Mouse (Mus musculus) erythroblast, embryonic 14.5 days (primary cell): ENCODE results near the gene Arhgef28. TPM values are rescaled to one million over a fixed set of nuclear protein-coding genes. Genes with fewer than 3 reads are reported as not detected.

Experiments
- H3K27me3 ChIP-seq: 2 replicates; pipeline ENCODE4 v1.6.1; 2012; ENCODE audit warnings: inconsistent platforms; ENCODE audit not compliant: control insufficient read depth
- H3K36me3 ChIP-seq: 2 replicates; pipeline ENCODE4 v1.6.1; 2012; ENCODE audit warnings: mild to moderate bottlenecking, inconsistent platforms; ENCODE audit not compliant: control insufficient read depth
- H3K4me1 ChIP-seq: 2 replicates; pipeline ENCODE4 v1.6.1; 2012; ENCODE audit warnings: inconsistent platforms; ENCODE audit not compliant: control insufficient read depth
- H3K4me3 ChIP-seq: replicated peaks from 2 replicates; pipeline ENCODE3; 2012; ENCODE audit warnings: moderate library complexity, mild to moderate bottlenecking, inconsistent platforms
- H3K9me3 ChIP-seq: 2 replicates; pipeline ENCODE4 v1.6.1; 2012; ENCODE audit warnings: low read length, inconsistent platforms, mixed read lengths; ENCODE audit not compliant: control insufficient read depth
- GATA1 ChIP-seq: IDR thresholded peaks from 2 replicates; pipeline ENCODE4 v1.6.1; 2012; ENCODE audit warnings: low read length, inconsistent platforms, mixed read lengths
- TAL1 ChIP-seq: IDR thresholded peaks from 3 replicates; pipeline ENCODE4 v1.6.1; 2012; ENCODE audit warnings: low read length, inconsistent platforms, mixed read lengths
- polyA plus RNA-seq: library from polyadenylated mRNA; stranded (reverse); fragments of >175 nt; gene quantifications from 2 replicates; pipeline ENCODE4 v1.2.3, GENCODE M21; 2012

The Arhgef28 gene
- polyA plus RNA-seq, 1 experiment: 0.07 TPM

DNA sequence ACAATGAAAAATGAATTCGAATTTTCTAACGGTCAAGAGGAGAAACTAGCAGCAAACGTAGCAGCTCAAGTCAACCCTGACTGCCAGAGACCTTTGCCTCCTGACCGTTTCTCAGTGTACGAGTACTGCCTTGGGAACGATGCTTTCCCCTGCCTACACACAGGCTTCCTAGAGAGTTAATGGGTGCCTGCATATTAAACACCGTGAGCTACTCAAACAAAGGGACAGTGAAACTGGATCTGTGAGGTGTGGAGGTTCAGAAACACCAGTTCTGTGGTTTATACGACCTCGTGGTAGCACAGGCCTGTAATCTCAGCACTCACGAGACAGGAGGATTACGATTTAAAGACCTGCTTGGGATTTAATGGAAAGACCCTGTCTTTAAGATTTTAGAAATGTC is 33.9 kb downstream of the Arhgef28 start:
- Histone ChIP-seq H3K4me3 (no peak overlapping the region), H3K4me1 (no peaks in the 10 kb centered on the region), H3K27me3 (no peaks in the 10 kb centered on the region; the same call in 1 of the 2 replicates), H3K9me3 (no peaks in the 10 kb centered on the region), H3K36me3 (no peaks in the 10 kb centered on the region)
- no peak for TF ChIP-seq TAL1

DNA sequence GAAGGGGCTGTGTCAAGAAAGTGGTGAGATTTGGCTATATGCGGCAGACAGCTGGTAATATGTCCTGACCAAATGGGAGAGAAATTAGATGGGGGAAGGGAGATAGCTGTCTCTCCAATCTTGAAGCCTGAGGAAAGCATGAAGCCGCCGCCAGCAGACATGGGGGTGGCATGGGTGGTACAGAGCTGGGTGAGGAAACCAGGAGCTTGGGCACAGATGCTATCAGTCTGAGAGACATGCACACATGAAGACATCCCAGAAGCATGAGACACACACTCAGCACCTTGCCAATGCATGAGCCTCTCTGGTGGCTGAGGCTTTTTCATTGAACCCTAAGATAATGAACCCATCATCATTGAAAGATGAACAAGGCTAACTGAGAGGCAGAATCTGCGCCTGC is 34.5 kb downstream of the Arhgef28 start:
- Histone ChIP-seq H3K9me3 (no peaks in the 10 kb centered on the region), H3K27me3 (no peaks in the 10 kb centered on the region; the same call in 1 of the 2 replicates), H3K36me3 (no peaks in the 10 kb centered on the region), H3K4me1 (no peaks in the 10 kb centered on the region), H3K4me3 (no peak overlapping the region)
- no peak for TF ChIP-seq GATA1
- no peak for TF ChIP-seq TAL1

DNA sequence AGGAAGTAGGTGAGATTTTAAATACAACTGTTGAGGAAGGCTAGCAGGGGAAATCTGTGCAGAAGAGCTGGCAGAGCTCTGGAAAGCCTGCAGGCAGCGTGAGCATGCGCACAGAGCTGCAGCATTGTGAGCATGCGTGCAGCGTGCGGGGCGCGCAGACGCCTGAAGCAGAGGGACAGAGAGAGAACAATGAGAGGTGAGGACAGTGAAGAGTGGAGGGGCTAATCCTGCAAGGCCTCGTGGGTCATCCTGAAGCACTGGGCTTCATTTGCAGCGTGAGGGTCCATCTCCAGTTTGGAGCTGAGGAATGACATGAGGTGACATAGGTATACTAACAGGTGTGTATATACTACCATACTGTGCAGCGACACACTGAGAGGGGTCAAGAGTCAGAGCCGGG is 35.0 kb downstream of the Arhgef28 start:
- H3K9me3 ChIP-seq: no peaks in the 10 kb centered on the region
- TF ChIP-seq GATA1: no peak
- no peak for TF ChIP-seq TAL1
- H3K27me3 ChIP-seq: no peaks in the 10 kb centered on the region; the same call in 1 of the 2 replicates
- H3K4me3 ChIP-seq: no peak overlapping the region
- H3K4me1 ChIP-seq: no peaks in the 10 kb centered on the region
- H3K36me3 ChIP-seq: no peaks in the 10 kb centered on the region

DNA sequence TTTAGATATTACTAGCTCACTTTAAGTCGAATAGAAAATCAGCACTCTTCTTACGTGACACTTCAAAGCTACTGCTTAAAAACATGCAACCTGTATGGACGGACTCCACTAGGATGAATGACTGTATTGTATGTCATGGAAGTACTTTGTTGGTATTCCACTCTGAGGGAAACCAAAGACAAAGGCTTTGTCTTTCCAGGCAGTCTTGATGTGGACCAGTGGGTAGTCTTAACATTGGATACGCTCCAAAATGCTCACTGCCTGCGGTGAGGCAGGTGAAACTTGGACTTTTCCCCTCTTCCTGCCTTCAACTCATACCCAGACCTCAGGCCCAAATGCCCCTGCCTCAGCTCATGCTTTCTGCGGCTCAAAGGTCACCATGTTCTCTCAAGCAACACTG is 41.4 kb downstream of the Arhgef28 start:
- H3K9me3 ChIP-seq: no peaks in the 10 kb centered on the region
- H3K27me3 ChIP-seq: peaks cover 11% of the 10 kb centered on the region
- TF ChIP-seq GATA1: no peak
- no peaks in the 10 kb centered on the region for H3K36me3 ChIP-seq
- no peak overlapping the region for H3K4me3 ChIP-seq
- H3K4me1 ChIP-seq: no peaks in the 10 kb centered on the region

DNA sequence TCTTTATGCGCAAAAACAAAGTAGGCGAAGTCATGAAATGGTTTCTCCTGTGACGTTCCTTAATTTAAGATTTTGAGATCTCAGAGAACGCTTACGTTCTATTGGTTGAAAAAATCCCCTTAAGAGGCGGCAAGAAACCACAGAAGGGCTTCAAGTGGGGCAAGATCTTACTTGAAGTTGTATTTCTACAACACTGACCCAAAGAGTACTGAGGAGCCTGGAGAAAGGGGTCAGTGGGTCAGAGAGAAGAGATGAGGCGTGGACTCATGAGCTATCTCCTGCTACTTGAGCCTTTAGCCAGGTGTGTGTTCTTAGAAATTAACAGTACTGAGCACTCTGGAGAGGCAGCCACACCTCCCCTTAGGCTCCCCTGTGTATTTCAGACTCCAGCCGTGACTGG is 44.7 kb downstream of the Arhgef28 start:
- no peaks in the 10 kb centered on the region for H3K36me3 ChIP-seq
- H3K4me1 ChIP-seq: no peaks in the 10 kb centered on the region
- H3K9me3 ChIP-seq: no peaks in the 10 kb centered on the region
- peaks cover 11% of the 10 kb centered on the region for H3K27me3 ChIP-seq
- no peak for TF ChIP-seq TAL1
- TF ChIP-seq GATA1: no peak
- no peak overlapping the region for H3K4me3 ChIP-seq

DNA sequence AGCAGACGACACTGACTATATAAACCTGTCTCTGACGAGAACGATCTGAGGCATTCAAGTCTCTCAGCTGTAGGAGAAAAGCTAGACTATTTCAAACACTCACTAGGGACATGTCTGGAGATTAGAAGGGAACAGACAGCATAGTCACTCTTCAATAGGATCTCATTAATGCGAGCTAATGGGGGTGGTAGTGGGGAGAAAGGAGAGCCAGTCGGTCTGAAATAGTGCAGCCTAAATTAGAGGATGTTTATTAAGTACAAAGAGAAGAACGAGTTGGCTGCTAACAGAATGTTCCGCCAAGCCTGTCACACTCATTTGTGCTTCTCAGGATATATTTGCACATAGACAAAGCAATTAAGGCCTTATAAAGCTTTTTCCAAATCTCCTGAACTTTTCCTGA is 49.6 kb downstream of the Arhgef28 start:
- no peaks in the 10 kb centered on the region for H3K9me3 ChIP-seq
- H3K27me3 ChIP-seq: no peaks in the 10 kb centered on the region; the same call in 1 of the 2 replicates
- TF ChIP-seq GATA1 (no peak), TAL1 (no peak)

DNA sequence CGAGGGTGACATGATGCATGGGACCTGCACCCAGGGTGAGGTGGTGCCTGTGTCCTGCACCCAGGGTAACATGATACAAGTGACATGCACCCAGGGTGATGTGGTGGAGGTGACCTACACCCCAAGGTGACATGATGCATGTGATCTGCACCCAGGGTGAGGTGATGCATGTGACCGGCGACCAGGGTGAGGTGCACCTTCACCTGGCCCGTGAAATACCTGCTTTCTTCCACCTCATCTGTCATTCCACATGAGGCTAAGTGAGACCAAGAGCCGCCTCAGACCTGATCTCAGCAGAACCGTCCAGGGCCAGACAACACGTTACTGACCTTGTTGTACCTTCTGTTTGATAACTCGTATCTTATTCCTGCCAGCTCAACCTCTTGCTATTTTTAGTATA is 53.5 kb downstream of the Arhgef28 start:
- Histone ChIP-seq H3K9me3 (no peaks in the 10 kb centered on the region), H3K4me3 (no peak overlapping the region)

More for the DNA sequence above, 49.6 kb downstream of the Arhgef28 start:
- Histone ChIP-seq H3K4me3 (no peak overlapping the region), H3K4me1 (no peaks in the 10 kb centered on the region), H3K36me3 (no peaks in the 10 kb centered on the region)

DNA sequence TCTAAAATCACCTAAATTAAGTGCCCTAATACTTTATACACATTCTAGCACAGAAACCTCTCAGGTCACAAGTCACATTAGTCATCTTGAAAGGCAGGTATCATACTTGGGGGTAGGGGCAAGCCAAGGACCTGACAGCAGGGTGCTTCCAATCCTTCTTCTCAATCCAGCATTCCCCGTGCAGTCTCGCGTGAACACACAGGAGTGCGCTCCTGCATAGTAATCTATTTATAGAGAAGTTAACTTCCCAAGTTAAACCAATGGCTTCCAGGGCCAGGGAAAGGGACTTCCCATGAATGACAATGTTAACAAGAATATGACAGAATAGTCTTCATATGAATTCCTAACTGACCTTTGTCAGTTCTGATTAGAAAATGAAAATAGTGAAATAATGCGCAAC is 58.7 kb downstream of the Arhgef28 start:
- Histone ChIP-seq H3K4me1 (no peaks in the 10 kb centered on the region), H3K4me3 (no peak overlapping the region), H3K9me3 (no peaks in the 10 kb centered on the region), H3K36me3 (no peaks in the 10 kb centered on the region), H3K27me3 (no peaks in the 10 kb centered on the region; the same call in 1 of the 2 replicates)
- TF ChIP-seq GATA1 (no peak), TAL1 (no peak)

More for the DNA sequence above, 53.5 kb downstream of the Arhgef28 start:
- H3K27me3 ChIP-seq: no peaks in the 10 kb centered on the region; the same call in 1 of the 2 replicates
- H3K4me1 ChIP-seq: no peaks in the 10 kb centered on the region
- no peaks in the 10 kb centered on the region for H3K36me3 ChIP-seq
- no peak for TF ChIP-seq TAL1

DNA sequence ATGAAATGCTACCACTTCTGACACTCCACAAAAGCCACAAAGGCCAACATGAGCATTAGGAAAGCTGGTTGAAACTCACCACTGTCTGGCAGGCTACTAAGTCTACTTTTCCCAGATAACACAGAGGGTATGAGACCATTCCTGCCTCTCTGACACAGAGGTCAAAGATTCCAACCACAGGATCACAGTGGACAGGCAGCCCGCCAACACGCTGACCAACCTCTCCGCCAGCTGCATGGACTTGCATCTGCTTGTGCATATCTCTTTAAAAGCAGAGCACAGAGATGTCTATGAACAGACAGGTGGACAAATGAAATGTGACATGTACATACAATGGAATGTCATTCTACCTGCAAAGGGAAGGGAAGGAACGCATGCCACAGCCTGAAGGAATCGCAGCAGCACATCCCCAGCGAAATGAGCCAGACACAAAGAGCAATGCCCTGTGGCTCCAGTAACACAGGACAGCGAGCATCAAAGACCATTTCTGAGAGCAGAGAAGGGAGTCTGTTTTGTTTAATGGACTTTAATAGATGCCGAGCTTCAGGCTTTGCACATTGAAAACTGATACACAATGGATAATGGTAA is 59.6 kb downstream of the Arhgef28 start:
- no peaks in the 10 kb centered on the region for H3K27me3 ChIP-seq
- no peaks in the 10 kb centered on the region for H3K36me3 ChIP-seq
- TF ChIP-seq GATA1 (no peak), TAL1 (no peak)
- no peak overlapping the region for H3K4me3 ChIP-seq
- no peaks in the 10 kb centered on the region for H3K4me1 ChIP-seq
- H3K9me3 ChIP-seq: no peaks in the 10 kb centered on the region

DNA sequence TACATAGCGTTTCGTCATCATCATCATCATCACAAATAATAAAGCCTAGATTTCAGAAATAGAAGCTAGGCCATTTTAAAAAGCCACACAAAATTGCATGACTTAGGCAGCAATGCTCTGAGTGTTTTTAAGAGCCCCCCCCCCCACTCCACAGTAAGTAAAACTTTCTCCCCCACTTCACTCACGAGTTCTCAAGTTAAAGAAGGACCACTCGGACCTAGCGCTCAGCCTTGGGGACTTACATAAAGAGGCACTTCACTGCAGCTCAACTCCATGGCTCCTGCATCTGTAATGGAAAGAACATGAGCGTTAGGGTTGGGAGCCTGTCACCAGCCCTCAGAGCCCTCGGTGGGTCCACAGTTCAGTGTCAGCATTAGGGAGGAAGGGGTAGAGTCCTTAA is 60.9 kb downstream of the Arhgef28 start:
- TF ChIP-seq GATA1 (no peak), TAL1 (no peak)
- H3K4me3 ChIP-seq: no peak overlapping the region
- H3K9me3 ChIP-seq: no peaks in the 10 kb centered on the region
- H3K27me3 ChIP-seq: no peaks in the 10 kb centered on the region
- H3K4me1 ChIP-seq: no peaks in the 10 kb centered on the region
- H3K36me3 ChIP-seq: no peaks in the 10 kb centered on the region
